Mouse (Mus musculus): ENCODE data around the gene Myo10. TPM values are rescaled to one million over a fixed set of nuclear protein-coding genes. Genes with fewer than 3 reads are reported as not detected.
A peak's percentile ranks its signal among the peaks of the same experiment; 100 is the strongest.

Gene Myo10
- polyA plus RNA-seq, 1 experiment from 2014 or later = 28.4 TPM

- peak; percentile 37; the same call in 1 of the 2 replicates for ATAC-seq (ENCODE audit: insufficient number of reproducible peaks, low FRiP score, low TSS enrichment, low read depth)
- Histone ChIP-seq H3K9me3 (no peaks in the 10 kb centered on the region), H3K9ac (no peak overlapping the region), H3K27me3 (no peaks in the 10 kb centered on the region), H3K4me1 (peaks cover 10% of the 10 kb centered on the region), H3K4me3 (no peak overlapping the region), H3K4me2 (no peak overlapping the region), H3K36me3 (peaks cover 8% of the 10 kb centered on the region; the same call in 1 of the 2 replicates), H3K27ac (peak overlapping the region; percentile 33; the same call in 1 of the 2 replicates)
- 20% methylated on average over 8 of the region's 8 CpGs for WGBS
Measured at GRCm38 (mm10) chr15:25662833-25663519, 40.7 kb downstream of the Myo10 start.

GRCm38 (mm10) chr15:25669283-25670247 lies 47.2 kb downstream of the Myo10 start:
- Histone ChIP-seq H3K9ac (no peak overlapping the region), H3K27me3 (no peaks in the 10 kb centered on the region), H3K4me2 (no peak overlapping the region), H3K27ac (peak overlapping the region; percentile 22; the same call in 1 of the 2 replicates), H3K4me1 (peaks cover 22% of the 10 kb centered on the region), H3K9me3 (no peaks in the 10 kb centered on the region), H3K36me3 (peaks cover 8% of the 10 kb centered on the region; the same call in 1 of the 2 replicates), H3K4me3 (no peak overlapping the region)
- ATAC-seq (ENCODE audit: insufficient number of reproducible peaks, low FRiP score, low TSS enrichment, low read depth) = peak; percentile 32; the same call in 1 of the 2 replicates
- WGBS = 41% methylated on average over 16 of the region's 16 CpGs

GRCm38 (mm10) chr15:25673231-25673980 lies 51.1 kb downstream of the Myo10 start:
- Histone ChIP-seq H3K4me3 (no peak overlapping the region), H3K9ac (no peak overlapping the region), H3K4me2 (no peak overlapping the region), H3K9me3 (no peaks in the 10 kb centered on the region), H3K4me1 (peaks cover 56% of the 10 kb centered on the region), H3K27ac (no peak overlapping the region), H3K36me3 (no peaks in the 10 kb centered on the region), H3K27me3 (no peaks in the 10 kb centered on the region)
- no peak for ATAC-seq (ENCODE audit: insufficient number of reproducible peaks, low FRiP score, low TSS enrichment, low read depth)
- WGBS = 38% methylated on average over 6 of the region's 6 CpGs

- H3K9ac ChIP-seq = no peak overlapping the region
- H3K27ac ChIP-seq = no peak overlapping the region
- 75% methylated on average over 17 of the region's 17 CpGs for WGBS
- H3K36me3 ChIP-seq = no peaks in the 10 kb centered on the region
- H3K4me3 ChIP-seq = no peak overlapping the region
- no peaks in the 10 kb centered on the region for H3K9me3 ChIP-seq
- no peak overlapping the region for H3K4me2 ChIP-seq
- no peak for ATAC-seq (ENCODE audit: insufficient number of reproducible peaks, low FRiP score, low TSS enrichment, low read depth)
- H3K4me1 ChIP-seq = peaks cover 64% of the 10 kb centered on the region
- no peaks in the 10 kb centered on the region for H3K27me3 ChIP-seq
Measured at GRCm38 (mm10) chr15:25674099-25674931, 52.0 kb downstream of the Myo10 start.

GRCm38 (mm10) chr15:25674932-25675250 lies 52.6 kb downstream of the Myo10 start:
- WGBS = 83% methylated on average over 4 of the region's 4 CpGs
- H3K27ac ChIP-seq = no peak overlapping the region
- no peak overlapping the region for H3K4me3 ChIP-seq
- no peak for ATAC-seq (ENCODE audit: insufficient number of reproducible peaks, low FRiP score, low TSS enrichment, low read depth)
- no peaks in the 10 kb centered on the region for H3K36me3 ChIP-seq
- H3K4me1 ChIP-seq = peaks cover 64% of the 10 kb centered on the region
- H3K9me3 ChIP-seq = no peaks in the 10 kb centered on the region
- H3K4me2 ChIP-seq = no peak overlapping the region
- H3K9ac ChIP-seq = no peak overlapping the region
- no peaks in the 10 kb centered on the region for H3K27me3 ChIP-seq

GRCm38 (mm10) chr15:25675359-25675758 lies 53.0 kb downstream of the Myo10 start:
- H3K4me1 ChIP-seq = peaks cover 64% of the 10 kb centered on the region
- no peak overlapping the region for H3K4me3 ChIP-seq
- ATAC-seq (ENCODE audit: insufficient number of reproducible peaks, low FRiP score, low TSS enrichment, low read depth) = no peak
- H3K9me3 ChIP-seq = no peaks in the 10 kb centered on the region
- WGBS = 88% methylated on average over 11 of the region's 11 CpGs
- H3K9ac ChIP-seq = no peak overlapping the region
- no peaks in the 10 kb centered on the region for H3K36me3 ChIP-seq
- no peaks in the 10 kb centered on the region for H3K27me3 ChIP-seq
- H3K27ac ChIP-seq = 0 out of 2 replicates have a peak overlapping the region, but pooled peaks have one; percentile 47
- H3K4me2 ChIP-seq = no peak overlapping the region

- no peak overlapping the region for H3K4me2 ChIP-seq
- no peaks in the 10 kb centered on the region for H3K36me3 ChIP-seq
- H3K4me3 ChIP-seq = no peak overlapping the region
- H3K9me3 ChIP-seq = no peaks in the 10 kb centered on the region
- H3K4me1 ChIP-seq = peaks cover 69% of the 10 kb centered on the region
- H3K9ac ChIP-seq = no peak overlapping the region
- H3K27me3 ChIP-seq = no peaks in the 10 kb centered on the region
- H3K27ac ChIP-seq = peak overlapping the region; percentile 47
- WGBS = 42% methylated on average over 13 of the region's 13 CpGs
- ATAC-seq (ENCODE audit: insufficient number of reproducible peaks, low FRiP score, low TSS enrichment, low read depth) = no peak
Measured at GRCm38 (mm10) chr15:25676056-25676785, 53.9 kb downstream of the Myo10 start.

GRCm38 (mm10) chr15:25679081-25679480 lies 56.8 kb downstream of the Myo10 start:
- H3K9ac ChIP-seq = no peak overlapping the region
- WGBS = 31% methylated on average over 3 of the region's 3 CpGs
- H3K27me3 ChIP-seq = no peaks in the 10 kb centered on the region
- no peak overlapping the region for H3K4me2 ChIP-seq
- peaks cover 61% of the 10 kb centered on the region for H3K4me1 ChIP-seq
- H3K9me3 ChIP-seq = no peaks in the 10 kb centered on the region
- H3K4me3 ChIP-seq = no peak overlapping the region
- peak overlapping the region; percentile 62 for H3K27ac ChIP-seq
- H3K36me3 ChIP-seq = no peaks in the 10 kb centered on the region
- no peak for ATAC-seq (ENCODE audit: insufficient number of reproducible peaks, low FRiP score, low TSS enrichment, low read depth)

GRCm38 (mm10) chr15:25679616-25680015 lies 57.3 kb downstream of the Myo10 start:
- Histone ChIP-seq H3K27ac (0 out of 2 replicates have a peak overlapping the region, but pooled peaks have one; percentile 12), H3K4me2 (no peak overlapping the region), H3K9ac (no peak overlapping the region), H3K36me3 (no peaks in the 10 kb centered on the region), H3K4me3 (no peak overlapping the region), H3K4me1 (peaks cover 59% of the 10 kb centered on the region), H3K9me3 (no peaks in the 10 kb centered on the region), H3K27me3 (no peaks in the 10 kb centered on the region)
- WGBS = 54% methylated on average over 4 of the region's 4 CpGs
- no peak for ATAC-seq (ENCODE audit: insufficient number of reproducible peaks, low FRiP score, low TSS enrichment, low read depth)

- 0 out of 2 replicates have a peak overlapping the region, but pooled peaks have one; percentile 33 for H3K27ac ChIP-seq
- WGBS = 59% methylated on average over 10 of the region's 10 CpGs
- H3K4me1 ChIP-seq = peaks cover 54% of the 10 kb centered on the region
- no peak for ATAC-seq (ENCODE audit: insufficient number of reproducible peaks, low FRiP score, low TSS enrichment, low read depth)
- H3K9me3 ChIP-seq = no peaks in the 10 kb centered on the region
- no peaks in the 10 kb centered on the region for H3K27me3 ChIP-seq
- no peak overlapping the region for H3K4me3 ChIP-seq
- no peak overlapping the region for H3K4me2 ChIP-seq
- H3K36me3 ChIP-seq = no peaks in the 10 kb centered on the region
- no peak overlapping the region for H3K9ac ChIP-seq
Measured at GRCm38 (mm10) chr15:25680269-25680818, 58.0 kb downstream of the Myo10 start.
